Mouse (Mus musculus) adrenal gland, adult 18-20 months (tissue): Measurements from ENCODE around the gene Lman1l. TPM values are rescaled to one million over a fixed set of nuclear protein-coding genes. Genes with fewer than 3 reads are reported as not detected.
A peak's percentile ranks its signal among the peaks of the same experiment; 100 is the strongest.

Experiments
- DNase-seq, 2 experiments: peaks; one replicate each; pipeline ENCODE4 v3.0.0; 2021 to 2022; ENCODE audit warnings: low spot score in 2 of 2
- total RNA-seq, 2 experiments: library from RNA; stranded (reverse); gene quantifications; 1 replicate in 1 of 2; 2 replicates in 1 of 2; pipeline ENCODE4 v1.2.3; 2021

Lman1l gene
- total RNA-seq, 2 experiments from 2014 or later = not detected

DNA sequence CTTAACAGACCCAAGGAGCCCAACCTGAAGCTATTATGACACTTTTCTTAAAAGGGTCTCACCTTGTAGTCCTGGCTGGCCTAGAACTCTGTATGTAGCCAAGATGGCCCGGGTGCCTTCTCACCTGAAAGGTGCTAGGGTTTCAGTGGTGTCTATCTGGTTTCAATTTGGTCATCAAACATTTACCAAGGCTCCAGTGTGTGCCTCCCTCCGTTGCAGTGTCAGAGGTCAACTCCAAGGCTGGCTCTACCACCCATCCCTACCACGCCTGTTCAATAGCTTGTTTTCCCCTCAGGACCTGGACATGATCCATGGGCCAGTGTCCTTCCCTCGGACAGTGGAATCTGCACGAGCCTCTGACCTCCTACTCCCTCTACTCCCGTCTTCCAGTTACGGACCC lies 3.7 kb upstream of the Lman1l start:
- DNase-seq = no peak

- DNase-seq = no peak
These were observed 1.7 kb downstream of the Lman1l start for GRCm38 (mm10) chr9:57618854-57619253.

GRCm38 (mm10) chr9:57617556-57618169 lies 2.9 kb downstream of the Lman1l start:
- DNase-seq = no peak

DNA sequence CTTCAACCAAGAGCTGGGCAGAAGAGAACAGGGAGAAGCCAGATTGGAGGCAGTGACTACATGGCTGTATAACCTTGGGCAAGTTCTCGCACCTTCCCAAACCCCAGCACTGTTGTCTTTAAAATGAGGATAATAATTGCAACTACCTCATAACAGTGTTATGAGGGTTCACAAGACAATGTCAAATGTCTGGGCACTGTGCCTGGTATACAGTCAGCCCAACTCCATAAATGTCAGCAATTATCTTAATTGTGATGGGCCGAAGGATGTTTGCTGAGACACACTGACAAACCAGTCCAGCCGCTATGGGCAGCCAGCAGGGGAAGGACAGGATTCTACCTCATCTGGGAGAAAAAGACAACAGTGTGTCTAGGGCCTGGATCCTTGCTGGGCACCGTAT lies 5.8 kb downstream of the Lman1l start:
- no peak for DNase-seq

- DNase-seq = no peak
These were observed 6.6 kb downstream of the Lman1l start for GRCm38 (mm10) chr9:57613975-57614374.

DNA sequence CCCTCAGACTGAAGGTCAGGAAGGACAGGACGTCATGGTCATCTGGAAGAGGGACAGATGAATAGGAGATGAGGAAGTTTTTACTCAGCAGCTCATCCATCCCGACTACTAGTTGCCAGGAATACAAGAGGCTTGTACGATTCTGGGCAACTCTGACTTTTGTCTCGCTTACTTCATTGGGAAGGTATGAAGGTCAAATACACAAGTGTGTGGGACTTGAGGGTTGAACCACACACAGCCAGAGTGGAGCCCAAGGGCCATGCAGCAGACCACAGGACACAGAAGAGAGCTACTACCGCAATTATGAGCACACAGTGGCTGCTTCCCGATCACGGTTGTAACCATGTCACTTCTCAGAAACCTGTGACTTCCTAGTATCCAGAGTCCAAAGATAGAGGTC lies 8.0 kb downstream of the Lman1l start:
- DNase-seq = no peak

GRCm38 (mm10) chr9:57610359-57610826 lies 10.2 kb downstream of the Lman1l start:
- no peak for DNase-seq

DNA sequence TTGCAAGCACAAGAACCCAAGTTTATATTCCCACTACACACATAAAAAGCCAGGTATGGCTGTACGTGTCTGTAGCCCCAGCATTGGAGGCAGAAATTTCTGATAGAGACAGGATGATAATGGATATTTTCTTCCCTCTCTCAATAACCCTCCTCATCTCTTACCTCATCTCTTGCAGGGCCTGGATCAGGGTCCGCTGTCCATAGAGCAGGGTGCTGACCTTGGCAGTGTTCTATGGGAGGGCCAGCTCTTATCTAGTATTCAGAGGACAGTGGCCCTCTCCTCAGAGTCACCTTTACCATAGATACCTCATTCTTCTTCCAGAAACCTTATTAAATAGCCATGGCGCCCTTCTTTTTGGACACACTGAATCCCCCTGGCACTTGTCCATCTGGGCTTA lies 10.8 kb downstream of the Lman1l start:
- no peak for DNase-seq

GRCm38 (mm10) chr9:57606139-57606851 lies 14.3 kb downstream of the Lman1l start, which contains the start of gene Cplx3:
TSS of gene Cplx3 (minus strand) at chr9:57606281.
- peak in 1 of 2 experiments; percentile 41 for DNase-seq

DNA sequence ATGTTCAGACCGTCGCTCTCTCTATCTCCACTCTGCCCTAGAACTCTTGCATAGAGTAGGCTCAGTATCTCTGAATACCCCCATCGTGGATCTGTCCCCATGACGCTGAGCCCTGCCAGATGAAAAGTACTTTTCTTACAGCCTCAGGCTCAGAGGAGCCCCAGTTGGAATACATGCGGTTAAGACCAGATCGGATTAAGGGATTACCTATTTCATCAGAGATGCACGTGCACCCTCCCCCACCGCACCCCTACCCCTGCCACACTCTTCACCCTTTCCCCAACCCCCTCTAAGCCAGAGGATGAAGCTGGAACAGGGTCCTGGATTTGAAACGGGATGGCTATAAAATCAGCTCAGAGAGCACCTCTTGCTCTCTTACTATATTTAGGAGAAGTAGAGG lies 15.1 kb downstream of the Lman1l start:
- no peak for DNase-seq

DNA sequence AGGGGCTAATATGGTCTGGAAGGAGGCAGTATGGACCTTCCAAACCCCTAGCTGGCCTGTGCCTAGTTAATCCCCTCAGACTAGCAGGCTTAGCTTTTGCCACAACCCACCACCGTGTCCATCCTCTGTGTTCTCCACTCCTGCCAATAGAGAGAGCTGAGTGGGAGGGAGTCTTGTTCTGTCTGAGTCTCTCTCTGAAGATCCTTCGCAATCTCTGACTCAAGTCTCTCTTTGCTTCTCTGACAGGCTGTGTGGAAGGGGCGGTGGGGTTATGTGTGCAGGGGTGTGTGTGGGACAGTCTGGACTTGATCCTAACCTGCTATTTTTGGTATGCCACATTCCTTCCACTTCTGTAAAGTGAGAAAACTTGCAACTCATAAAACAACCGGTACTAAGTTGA lies 15.7 kb downstream of the Lman1l start:
- no peak for DNase-seq

- DNase-seq = no peak
These were observed 18.5 kb downstream of the Lman1l start for GRCm38 (mm10) chr9:57602098-57602497.

DNA sequence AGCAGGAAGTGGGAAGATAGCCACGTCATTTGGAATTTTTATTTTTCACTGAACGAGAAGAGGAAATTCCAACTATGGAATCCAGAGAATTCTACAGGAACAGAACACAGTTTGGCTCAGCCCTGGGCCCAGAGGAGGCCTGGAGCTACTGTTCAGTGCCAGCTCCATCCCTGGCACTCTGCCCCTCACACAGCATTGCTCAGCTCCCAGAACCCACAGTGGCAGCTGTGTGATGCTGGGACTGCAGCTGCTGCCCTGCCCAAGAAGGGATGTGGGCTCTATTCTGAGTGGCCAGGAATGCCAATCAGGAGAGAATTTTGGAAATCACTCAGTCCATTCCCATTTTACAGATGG lies 19.2 kb downstream of the Lman1l start:
- no peak for DNase-seq

GRCm38 (mm10) chr9:57600620-57601352 lies 19.8 kb downstream of the Lman1l start:
- DNase-seq = no peak

DNA sequence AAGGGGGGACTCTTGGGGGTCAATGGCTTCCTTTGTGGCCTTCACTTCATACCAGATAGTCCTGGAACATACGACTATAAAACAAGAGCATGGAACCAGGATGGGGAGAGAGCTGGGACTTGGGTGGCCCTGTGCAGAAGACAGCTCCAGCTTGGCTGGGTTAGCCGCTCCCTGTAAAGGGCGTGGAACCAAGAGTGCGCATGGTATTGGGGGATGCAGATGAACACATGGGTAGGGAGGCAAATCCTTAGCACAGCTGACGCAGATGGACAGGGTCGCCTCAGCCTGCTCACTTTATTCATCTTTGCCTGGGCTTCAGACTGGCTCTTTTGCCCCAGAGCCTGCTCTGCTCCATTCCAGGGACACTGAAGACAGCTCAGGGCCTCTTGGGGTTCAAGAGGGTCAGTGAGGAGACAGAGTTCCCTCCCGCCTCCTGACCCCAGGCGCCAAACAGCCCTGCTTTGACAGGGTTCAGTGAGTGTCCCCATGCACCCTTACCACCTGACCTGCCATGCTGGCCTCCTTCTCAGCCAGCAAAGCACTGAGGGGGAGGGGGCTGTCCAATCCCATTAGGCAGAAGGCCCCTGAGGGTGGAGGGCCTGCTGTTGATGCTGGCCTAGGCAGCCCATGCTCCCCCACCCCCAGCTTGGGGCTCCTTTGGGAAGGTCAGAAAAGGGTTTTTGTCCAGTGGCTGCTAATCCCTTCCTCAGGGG lies 21.6 kb downstream of the Lman1l start:
- DNase-seq = no peak

DNA sequence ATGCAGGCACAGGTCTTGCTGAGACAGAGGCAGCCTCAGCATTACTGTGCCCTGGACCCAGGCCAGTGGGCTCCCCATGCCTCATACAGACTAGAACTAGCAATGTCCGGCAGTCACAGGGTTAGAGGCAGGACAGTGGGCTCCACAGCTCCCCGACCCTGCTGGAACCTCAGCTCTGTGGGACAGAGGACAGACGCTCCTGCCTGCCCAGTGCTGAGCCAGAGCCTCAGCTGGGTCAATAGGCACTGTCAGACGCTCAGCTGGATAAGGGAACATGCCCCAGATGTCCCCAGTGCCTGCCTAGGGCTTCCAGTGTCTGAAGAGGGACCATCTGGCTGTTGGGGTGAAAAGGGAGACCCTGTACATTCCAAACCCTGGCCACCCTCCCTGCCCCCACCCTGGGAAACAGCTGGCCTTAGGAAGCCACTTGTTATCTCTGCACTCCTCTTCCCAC lies 22.6 kb downstream of the Lman1l start:
- DNase-seq = no peak

DNA sequence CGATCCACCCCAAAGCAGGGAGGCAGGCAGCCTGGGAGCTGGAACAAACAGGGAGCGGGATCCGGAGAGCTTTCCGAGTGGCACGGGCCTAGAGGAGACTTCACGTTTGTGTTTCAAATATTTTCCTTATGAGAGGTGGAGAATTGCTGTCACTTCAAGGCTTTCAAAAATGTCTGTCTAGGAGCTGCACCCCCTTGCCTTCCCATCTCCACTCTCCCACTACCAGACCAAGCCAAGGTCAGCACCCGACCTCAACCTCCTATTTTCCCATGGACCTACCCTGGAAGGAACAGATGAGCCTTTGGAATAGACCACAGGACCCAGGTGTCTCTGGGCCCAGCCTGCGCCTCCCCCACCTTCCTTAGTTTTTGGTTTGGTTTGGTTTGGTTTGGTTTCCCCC lies 23.3 kb downstream of the Lman1l start:
- DNase-seq = no peak

GRCm38 (mm10) chr9:57594174-57594509 lies 26.4 kb downstream of the Lman1l start:
- DNase-seq = no peak

GRCm38 (mm10) chr9:57593454-57594173 lies 27.0 kb downstream of the Lman1l start:
- no peak for DNase-seq

DNA sequence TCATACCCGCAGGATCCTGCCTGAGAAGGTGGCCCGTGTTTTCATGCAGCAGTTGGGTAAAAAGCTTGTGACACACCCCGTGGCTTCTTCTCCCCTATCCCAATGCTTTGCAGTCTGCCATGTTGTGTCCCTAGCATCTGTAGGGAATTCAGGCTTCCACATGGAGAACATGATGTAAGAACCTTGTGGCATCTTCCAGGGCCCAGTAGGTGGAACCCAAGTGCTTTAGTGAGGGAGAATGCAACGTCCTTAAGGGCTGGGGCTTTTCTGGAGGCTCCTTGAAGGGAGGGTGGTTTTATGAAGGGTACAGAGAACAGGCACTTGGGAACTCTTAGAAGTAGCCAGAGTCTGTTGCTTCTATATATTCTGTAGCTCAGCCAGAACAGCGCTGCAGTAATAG lies 29.8 kb downstream of the Lman1l start:
- DNase-seq = no peak
